Comparison of ENCODE assay signal across 8 mouse cellular contexts in genomic region chr3:109124091-109124490, GRCm38 (mm10). TPM values are rescaled to one million over a fixed set of nuclear protein-coding genes. Genes with fewer than 3 reads are reported as not detected.
DNase-seq lines count a peak whose midpoint lies in the region; ATAC-seq and TF ChIP-seq lines count a peak whose summit lies in the region.
"Had no signal": no experiment of that assay in that cellular context is flagged by ENCODE, and none has a peak within 500 bp of the region (broad histone marks: within the 10 kb centered on the region; RNA-seq: fewer than 3 reads in every experiment).

No protein-coding gene starts in this region.

- peak overlapping the region; percentile 60 for H3K4me3 ChIP-seq in heart, embryonic 13.5 days
- H3K4me3 ChIP-seq in liver, postnatal 0 days (ENCODE audit: low read depth, low read length), result peak overlapping the region; percentile 64

- no peak for TF ChIP-seq CTCF in liver, postnatal 0 days (IDR thresholded peaks at IDR 0.05; ENCODE audit: low read depth)

- no peak for TF ChIP-seq EP300 in liver, postnatal 0 days (IDR thresholded peaks at IDR 0.05; ENCODE audit: low read depth)

- peak; percentile 65 for ATAC-seq in CD4-positive, CD25-positive, alpha-beta regulatory T cell, adult 4 months
- peak; percentile 41 for ATAC-seq in activated CD4-positive, CD25-positive, alpha-beta regulatory T cell, adult 4 months
- no peak for ATAC-seq in heart, embryonic 13.5 days (ENCODE audit: extremely low read depth, insufficient number of reproducible peaks, low FRiP score, low TSS enrichment)
- ATAC-seq in liver, postnatal 0 days, result no peak

- H3K9ac ChIP-seq in heart, embryonic 13.5 days, result peak overlapping the region; percentile 89
- no peak overlapping the region for H3K9ac ChIP-seq in liver, postnatal 0 days (replicated peaks)

- 18% methylated on average over 4 of the region's 4 CpGs for WGBS in heart, embryonic 13.5 days
- WGBS in liver, postnatal 0 days (ENCODE audit: insufficient replicate concordance), result 32% methylated on average over 4 of the region's 4 CpGs

- H3K9me3 ChIP-seq in heart, embryonic 13.5 days, result no peaks in the 10 kb centered on the region
- H3K9me3 ChIP-seq in liver, postnatal 0 days (ENCODE audit: low read length), result no peaks in the 10 kb centered on the region

- H3K4me1 ChIP-seq in heart, embryonic 13.5 days, result peaks cover 34% of the 10 kb centered on the region
- H3K4me1 ChIP-seq in liver, postnatal 0 days (ENCODE audit: insufficient read depth), result peaks cover 12% of the 10 kb centered on the region

- DNase-seq in liver, postnatal 0 days, result no peak
- no peak for DNase-seq in thymus, postnatal 0 days (ENCODE audit: low spot score)
- DNase-seq in ovary, postnatal 10 days (ENCODE audit: low spot score), result no peak
- DNase-seq in kidney, postnatal 14 days, result no peak

- H3K27me3 ChIP-seq in heart, embryonic 13.5 days (replicated peaks), result no peaks in the 10 kb centered on the region
- 0 out of 2 replicates have a peak, but pooled peaks cover 2% of the 10 kb centered on the region for H3K27me3 ChIP-seq in liver, postnatal 0 days (ENCODE audit: insufficient read depth, low read length)

- peak overlapping the region; percentile 82 for H3K27ac ChIP-seq in heart, embryonic 13.5 days (replicated peaks)
- peak overlapping the region; percentile 58; the same call in 1 of the 2 replicates for H3K27ac ChIP-seq in liver, postnatal 0 days (ENCODE audit: low read depth)

- H3K36me3 ChIP-seq in heart, embryonic 13.5 days, result peaks cover 22% of the 10 kb centered on the region
- no peaks in the 10 kb centered on the region for H3K36me3 ChIP-seq in liver, postnatal 0 days (replicated peaks; ENCODE audit: insufficient read depth, low read length)

- H3K4me2 ChIP-seq in heart, embryonic 13.5 days, result peak overlapping the region; percentile 72
- peak overlapping the region; percentile 79 for H3K4me2 ChIP-seq in liver, postnatal 0 days (ENCODE audit: low read depth, low read length)

RNA-seq across cellular contexts. Expression of gene Slc25a24, which starts 1.1 kb away (rescaled TPM):
- 10 to 100 TPM; 14.0 to 16.8 TPM for polyA plus RNA-seq in CD4-positive, CD25-positive, alpha-beta regulatory T cell, adult 4 months (2017; shearing (Covaris generic))
- 10 to 100 TPM; 20.4 to 26.7 TPM for polyA plus RNA-seq in activated CD4-positive, CD25-positive, alpha-beta regulatory T cell, adult 4 months (2017; shearing (Covaris generic))
- polyA plus RNA-seq in heart, embryonic 13.5 days (2015; fragmentation: Nextera tagmentation; extraction: Ambion mirVana), result 24.1 and 25.6 TPM in 2 replicates
- polyA plus RNA-seq in liver, postnatal 0 days (2015; fragmentation: Nextera tagmentation; extraction: Ambion mirVana), result 4.0 and 5.7 TPM in 2 replicates
- 6.9 and 7.6 TPM in 2 replicates for polyA plus RNA-seq in thymus, postnatal 0 days (2015; fragmentation: Nextera tagmentation; extraction: Ambion mirVana)

RNA-seq across cellular contexts. Expression of gene Slc25a54, which starts 43.8 kb away (rescaled TPM):
- not detected for polyA plus RNA-seq in CD4-positive, CD25-positive, alpha-beta regulatory T cell, adult 4 months (2017; shearing (Covaris generic))
- not detected for polyA plus RNA-seq in activated CD4-positive, CD25-positive, alpha-beta regulatory T cell, adult 4 months (2017; shearing (Covaris generic))
- polyA plus RNA-seq in heart, embryonic 13.5 days (2015; fragmentation: Nextera tagmentation; extraction: Ambion mirVana), result not detected in 2 replicates
- polyA plus RNA-seq in liver, postnatal 0 days (2015; fragmentation: Nextera tagmentation; extraction: Ambion mirVana), result not detected in 2 replicates
- polyA plus RNA-seq in thymus, postnatal 0 days (2015; fragmentation: Nextera tagmentation; extraction: Ambion mirVana), result not detected in 2 replicates
- polyA plus RNA-seq: gonadal fat pad, adult 2 months had no signal

Comparison
In these comparisons a context has a peak if more than half of its experiments do, and no peak if none do; other contexts are left out.
1. ATAC-seq: peak in CD4-positive, CD25-positive, alpha-beta regulatory T cell, adult 4 months (single experiment) and activated CD4-positive, CD25-positive, alpha-beta regulatory T cell, adult 4 months (single experiment); none in heart, embryonic 13.5 days (single experiment) and liver, postnatal 0 days (single experiment).